Mouse (Mus musculus): Measurements from ENCODE around the gene Iqsec1. TPM values are rescaled to one million over a fixed set of nuclear protein-coding genes. Genes with fewer than 3 reads are reported as not detected.
"Not testable (repeated sequence)": the region's sequence is repeated elsewhere in the genome, so short reads cannot be mapped to it uniquely, and the experiment has no call there.

The Iqsec1 gene
- polyA plus RNA-seq, 1 experiment from 2014 or later = 16.9 TPM

DNA sequence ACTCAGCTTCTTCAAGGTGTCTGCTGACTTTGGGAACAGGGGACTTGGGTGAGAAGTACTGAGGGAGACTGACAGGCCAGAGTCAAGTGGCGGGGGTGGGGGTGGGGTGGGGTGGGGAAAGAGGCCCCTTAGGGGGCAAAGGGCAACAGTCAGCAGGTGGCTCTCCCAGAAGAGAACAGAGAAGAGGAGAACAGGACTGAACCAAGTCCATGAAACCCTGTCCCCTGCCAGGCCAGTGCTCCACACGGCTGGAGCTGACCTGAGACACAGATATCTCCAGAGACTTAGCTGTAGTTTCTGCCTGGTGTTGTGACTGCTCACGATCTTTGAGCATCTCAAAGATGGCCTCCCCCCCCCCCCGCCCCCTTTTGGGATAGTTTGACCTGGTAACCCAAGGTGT, 339.2 kb downstream of the Iqsec1 start:
- Histone ChIP-seq H3K9me3 (no peaks in the 10 kb centered on the region), H3K27ac (no peak overlapping the region), H3K4me1 (replicated peaks) (peaks cover 10% of the 10 kb centered on the region), H3K9ac (replicated peaks) (no peak overlapping the region), H3K27me3 (no peaks in the 10 kb centered on the region), H3K36me3 (no peaks in the 10 kb centered on the region), H3K4me2 (replicated peaks) (no peak overlapping the region), H3K4me3 (replicated peaks) (no peak overlapping the region)
- 77% methylated on average over 4 of the region's 4 CpGs for WGBS
- ATAC-seq = no peak

DNA sequence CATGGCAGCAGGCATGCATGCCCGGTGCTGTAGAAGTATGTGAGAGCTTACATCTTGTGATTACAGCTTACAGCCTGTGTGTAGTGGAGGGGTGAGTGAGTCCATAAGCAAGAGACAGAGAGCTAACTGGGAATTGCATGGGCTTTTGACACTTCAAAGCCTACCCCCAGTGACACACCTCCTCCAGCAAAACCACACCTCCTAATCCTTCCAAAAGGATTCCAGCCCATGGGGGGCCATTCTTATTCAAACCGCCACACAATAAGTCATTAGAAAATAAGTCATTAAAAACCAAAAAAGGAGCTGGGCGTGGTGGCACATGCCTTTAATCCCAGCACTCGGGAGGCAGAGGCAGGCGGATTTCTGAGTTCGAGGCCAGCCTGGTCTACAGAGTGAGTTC, 340.1 kb downstream of the Iqsec1 start:
- Histone ChIP-seq H3K4me3 (replicated peaks) (no peak overlapping the region), H3K27me3 (no peaks in the 10 kb centered on the region), H3K4me1 (replicated peaks) (peaks cover 10% of the 10 kb centered on the region), H3K9me3 (no peaks in the 10 kb centered on the region), H3K36me3 (no peaks in the 10 kb centered on the region), H3K4me2 (replicated peaks) (no peak overlapping the region), H3K9ac (replicated peaks) (no peak overlapping the region), H3K27ac (no peak overlapping the region)
- ATAC-seq = no peak
- 90% methylated on average over 6 of the region's 6 CpGs for WGBS

DNA sequence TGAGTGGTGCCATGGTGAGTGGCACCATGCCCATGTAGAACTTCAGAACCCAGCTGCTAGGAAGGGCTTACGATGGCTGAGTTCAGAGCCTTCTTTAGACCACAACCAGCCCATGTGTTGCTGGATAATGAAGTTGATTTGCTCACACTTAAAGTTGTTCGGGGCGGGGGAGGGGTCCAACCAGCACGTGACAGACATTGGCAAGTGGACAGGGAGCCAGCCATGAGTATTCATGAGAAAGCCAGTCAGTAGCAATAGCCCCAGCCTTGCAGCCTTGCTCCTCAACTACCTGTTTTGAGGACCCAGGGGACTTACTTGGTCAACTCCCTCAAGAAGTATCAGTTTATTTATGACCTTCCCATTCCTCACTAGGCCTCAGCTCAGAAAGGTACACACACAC, 343.5 kb downstream of the Iqsec1 start:
- Histone ChIP-seq H3K4me1 (replicated peaks) (peaks cover 10% of the 10 kb centered on the region), H3K27ac (no peak overlapping the region), H3K4me2 (replicated peaks) (no peak overlapping the region), H3K4me3 (replicated peaks) (no peak overlapping the region), H3K36me3 (no peaks in the 10 kb centered on the region), H3K9ac (replicated peaks) (no peak overlapping the region), H3K27me3 (no peaks in the 10 kb centered on the region), H3K9me3 (no peaks in the 10 kb centered on the region)
- no peak for ATAC-seq
- WGBS = 70% methylated on average over 4 of the region's 4 CpGs

DNA sequence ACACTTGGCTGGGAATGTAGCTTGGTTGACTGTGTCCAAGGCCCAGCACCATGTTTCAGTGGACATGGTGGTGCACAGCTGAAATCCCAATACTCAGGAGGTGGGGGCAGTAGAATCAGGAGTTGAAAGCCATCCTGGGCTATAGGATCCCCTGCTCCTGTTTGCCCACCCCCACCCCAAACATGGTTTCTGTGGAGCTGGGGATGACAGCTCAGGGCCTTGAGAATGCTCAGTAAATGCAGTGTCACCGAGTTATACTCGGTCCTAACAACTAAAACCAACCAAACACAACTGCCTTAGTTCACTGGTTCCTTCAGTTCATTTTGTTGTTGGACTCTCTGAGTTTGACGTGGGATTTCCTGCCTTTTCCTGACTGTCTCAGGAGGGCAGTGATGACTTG, 345.4 kb downstream of the Iqsec1 start:
- H3K27me3 ChIP-seq = no peaks in the 10 kb centered on the region
- no peaks in the 10 kb centered on the region for H3K36me3 ChIP-seq
- no peak overlapping the region for H3K9ac ChIP-seq (replicated peaks)
- H3K4me2 ChIP-seq (replicated peaks) = no peak overlapping the region
- no peak overlapping the region for H3K27ac ChIP-seq
- WGBS = 88% methylated on average over 3 of the region's 3 CpGs
- no peaks in the 10 kb centered on the region for H3K9me3 ChIP-seq
- peaks cover 10% of the 10 kb centered on the region for H3K4me1 ChIP-seq (replicated peaks)
- no peak overlapping the region for H3K4me3 ChIP-seq (replicated peaks)
- no peak for ATAC-seq

DNA sequence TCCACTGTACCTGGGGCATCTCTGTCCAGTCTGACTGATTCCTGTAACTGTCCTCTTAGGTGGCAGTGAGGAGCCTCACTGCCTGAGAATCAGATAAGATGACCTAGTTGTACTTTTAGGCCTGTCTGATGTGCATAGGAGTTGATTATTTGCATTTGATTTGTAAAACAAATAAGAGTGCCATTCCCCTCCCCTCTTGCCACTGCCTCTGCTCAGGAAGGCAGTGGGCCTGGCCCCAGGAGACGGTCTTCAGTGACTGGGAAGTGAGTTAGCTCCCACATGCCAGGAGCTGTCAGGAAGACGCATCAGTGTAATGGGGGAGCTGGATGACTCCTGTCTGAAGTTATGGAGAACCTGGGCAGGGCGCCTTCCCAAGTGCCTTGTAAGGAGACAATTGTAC, 352.9 kb downstream of the Iqsec1 start:
- Histone ChIP-seq H3K27me3 (no peaks in the 10 kb centered on the region), H3K9ac (replicated peaks) (no peak overlapping the region), H3K4me1 (replicated peaks) (0 out of 2 replicates have a peak, but pooled peaks cover 3% of the 10 kb centered on the region), H3K4me2 (replicated peaks) (no peak overlapping the region), H3K9me3 (no peaks in the 10 kb centered on the region), H3K27ac (no peak overlapping the region), H3K36me3 (no peaks in the 10 kb centered on the region), H3K4me3 (replicated peaks) (no peak overlapping the region)
- no peak for ATAC-seq
- WGBS = 66% methylated on average over 3 of the region's 3 CpGs

DNA sequence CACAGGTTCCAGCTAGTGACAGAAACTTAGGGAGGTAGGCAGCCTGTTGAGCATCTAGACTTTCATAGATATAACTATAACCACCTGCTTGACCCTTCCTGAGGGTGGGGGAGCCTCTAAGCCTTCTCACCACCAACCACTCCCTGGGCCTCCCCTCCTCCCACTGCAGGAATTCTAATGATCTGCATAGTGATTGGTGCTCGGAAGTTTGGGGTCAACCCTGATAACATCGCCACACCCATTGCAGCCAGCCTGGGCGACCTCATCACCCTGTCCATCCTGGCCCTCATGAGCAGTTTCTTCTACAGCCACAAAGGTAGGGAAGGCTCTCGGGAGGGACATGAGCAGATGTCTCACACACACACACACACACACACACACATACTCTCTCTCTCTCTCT, 353.4 kb downstream of the Iqsec1 start:
- Histone ChIP-seq H3K4me3 (replicated peaks) (no peak overlapping the region), H3K27me3 (no peaks in the 10 kb centered on the region), H3K4me1 (replicated peaks) (0 out of 2 replicates have a peak, but pooled peaks cover 3% of the 10 kb centered on the region), H3K9me3 (no peaks in the 10 kb centered on the region), H3K4me2 (replicated peaks) (no peak overlapping the region), H3K9ac (replicated peaks) (no peak overlapping the region), H3K36me3 (no peaks in the 10 kb centered on the region), H3K27ac (no peak overlapping the region)
- 51% methylated on average over 4 of the region's 4 CpGs for WGBS
- ATAC-seq = no peak

DNA sequence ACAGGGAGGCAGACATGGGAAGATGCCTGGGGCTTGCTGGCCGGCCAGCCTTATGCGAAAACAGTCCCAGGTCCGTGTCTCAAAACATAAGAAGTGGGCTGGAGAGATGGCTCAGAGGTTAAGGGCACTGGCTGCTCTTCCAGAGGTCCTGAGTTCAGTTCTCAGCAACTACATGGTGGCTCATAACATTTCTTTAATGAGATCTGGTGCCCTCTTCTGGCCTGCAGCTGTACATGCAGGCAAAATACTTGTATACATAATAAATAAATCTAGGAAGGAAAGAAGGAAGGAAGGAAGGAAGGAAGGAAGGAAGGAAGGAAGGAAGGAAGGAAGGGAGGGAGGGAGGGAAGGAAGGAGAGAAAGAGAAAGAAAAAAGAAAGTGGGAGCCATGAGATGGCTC, 356.0 kb downstream of the Iqsec1 start:
- H3K27ac ChIP-seq; H3K36me3 ChIP-seq; H3K9me3 ChIP-seq; H3K9ac ChIP-seq (replicated peaks); H3K4me2 ChIP-seq (replicated peaks); H3K4me3 ChIP-seq (replicated peaks); H3K4me1 ChIP-seq (replicated peaks); ATAC-seq; H3K27me3 ChIP-seq: not testable (repeated sequence)
- 69% methylated on average over 3 of the region's 3 CpGs for WGBS

DNA sequence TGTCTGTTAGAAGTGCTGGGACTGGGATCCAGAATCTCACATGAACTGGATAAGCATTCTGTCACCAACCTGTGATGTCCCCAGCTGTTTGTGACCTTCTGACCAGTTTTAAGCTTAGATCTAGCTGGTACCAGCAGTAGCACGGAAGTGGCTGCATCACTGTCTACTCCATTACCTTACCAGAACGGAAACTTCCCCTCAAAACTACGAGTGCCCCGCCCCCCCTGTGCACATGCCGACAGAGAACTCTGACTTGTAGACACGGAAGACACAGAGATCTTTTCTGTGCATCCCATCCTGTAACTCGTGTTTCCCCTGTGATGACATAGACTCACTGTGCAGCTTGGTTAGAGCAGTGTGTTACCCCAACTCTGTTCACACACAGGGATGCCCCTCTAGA, 358.1 kb downstream of the Iqsec1 start:
- Histone ChIP-seq H3K4me3 (replicated peaks) (no peak overlapping the region), H3K36me3 (no peaks in the 10 kb centered on the region), H3K9me3 (no peaks in the 10 kb centered on the region), H3K27ac (no peak overlapping the region), H3K27me3 (no peaks in the 10 kb centered on the region), H3K4me2 (replicated peaks) (no peak overlapping the region), H3K9ac (replicated peaks) (no peak overlapping the region), H3K4me1 (replicated peaks) (no peaks in the 10 kb centered on the region)
- ATAC-seq = no peak
- 95% methylated on average over 7 of the region's 7 CpGs for WGBS

DNA sequence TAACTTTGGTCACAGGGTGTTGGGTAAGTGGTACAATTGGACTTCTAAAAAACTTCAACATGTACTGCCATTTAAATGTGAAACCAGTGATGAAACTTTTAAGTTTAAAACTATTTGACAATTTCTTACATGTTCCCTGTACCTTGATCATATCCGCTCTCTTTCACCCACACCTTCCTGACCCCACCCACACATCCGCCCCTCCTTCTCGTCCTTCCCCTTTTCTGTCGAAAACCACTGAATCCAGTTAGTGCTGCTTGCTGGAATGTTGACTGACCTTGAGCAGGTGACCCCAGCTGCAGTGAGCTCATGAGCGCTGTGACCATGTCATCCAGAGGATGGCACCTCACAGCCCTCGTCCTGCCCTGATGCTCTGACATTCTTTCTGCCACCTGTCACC, 359.0 kb downstream of the Iqsec1 start:
- Histone ChIP-seq H3K9ac (replicated peaks) (no peak overlapping the region), H3K4me3 (replicated peaks) (no peak overlapping the region), H3K36me3 (no peaks in the 10 kb centered on the region), H3K4me2 (replicated peaks) (no peak overlapping the region), H3K27me3 (no peaks in the 10 kb centered on the region), H3K9me3 (no peaks in the 10 kb centered on the region), H3K4me1 (replicated peaks) (no peaks in the 10 kb centered on the region), H3K27ac (no peak overlapping the region)
- WGBS = 87% methylated on average over 6 of the region's 6 CpGs
- no peak for ATAC-seq

DNA sequence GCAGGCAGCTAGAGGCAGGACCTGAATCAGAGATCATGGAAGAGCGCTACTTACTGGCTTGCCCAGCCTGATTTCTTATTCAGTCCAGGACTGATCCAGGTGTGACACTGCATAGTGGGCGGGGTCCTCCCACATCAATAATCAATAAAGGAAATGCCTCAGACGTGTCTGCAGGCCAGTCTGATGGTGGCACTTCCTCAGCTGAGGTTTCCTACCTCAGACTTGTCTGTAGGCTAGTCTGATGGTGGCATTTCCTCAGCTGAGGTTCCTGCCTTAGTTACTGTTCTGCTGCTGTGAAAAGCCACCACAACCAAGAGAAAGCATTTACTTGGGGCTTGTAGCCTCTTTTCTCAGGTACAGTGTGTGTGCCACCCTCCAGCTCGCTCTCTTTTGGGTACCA, 360.9 kb downstream of the Iqsec1 start:
- no peaks in the 10 kb centered on the region for H3K27me3 ChIP-seq
- H3K36me3 ChIP-seq = no peaks in the 10 kb centered on the region
- H3K4me1 ChIP-seq (replicated peaks) = 0 out of 2 replicates have a peak, but pooled peaks cover 6% of the 10 kb centered on the region
- no peak overlapping the region for H3K27ac ChIP-seq
- H3K4me3 ChIP-seq (replicated peaks) = no peak overlapping the region
- no peak overlapping the region for H3K9ac ChIP-seq (replicated peaks)
- no peaks in the 10 kb centered on the region for H3K9me3 ChIP-seq
- WGBS = 88% methylated on average over 4 of the region's 4 CpGs
- ATAC-seq = no peak
- no peak overlapping the region for H3K4me2 ChIP-seq (replicated peaks)

DNA sequence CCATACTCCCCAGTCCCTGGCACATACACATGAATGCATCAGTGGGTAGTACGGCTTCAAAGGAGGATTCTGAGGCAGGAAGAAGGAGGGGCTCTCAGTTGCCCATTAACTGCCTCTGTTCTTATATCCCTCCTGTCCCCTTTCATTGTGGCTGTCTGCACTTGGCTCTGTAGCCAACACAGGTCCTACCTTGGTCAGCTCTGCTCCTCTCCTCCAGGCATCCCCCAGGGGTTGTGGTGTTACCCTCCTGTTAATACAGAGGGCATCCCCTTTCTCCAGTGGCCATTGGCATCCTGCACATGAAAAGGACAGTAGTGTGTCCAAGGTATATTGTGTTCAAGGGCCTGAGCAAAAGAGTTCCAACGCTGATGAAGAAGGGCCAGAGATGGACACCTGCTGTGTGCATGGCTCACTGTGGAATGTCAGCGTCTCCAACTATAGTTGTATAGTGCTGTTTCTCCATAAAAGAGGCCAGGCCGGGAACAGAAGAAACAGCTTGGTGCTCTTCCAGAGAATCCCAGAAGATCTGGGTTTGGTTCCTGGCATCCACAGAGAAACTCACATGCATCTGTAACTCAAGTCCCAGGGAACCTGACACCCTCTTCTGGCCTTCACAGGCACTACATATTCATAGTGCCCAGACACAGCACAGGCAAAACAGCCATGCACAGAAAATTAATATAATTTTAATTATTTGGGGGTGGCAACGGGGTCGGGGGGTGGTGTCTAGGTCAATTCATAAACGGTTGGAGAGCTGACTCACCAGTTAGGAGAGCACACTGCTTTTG, 363.1 kb downstream of the Iqsec1 start:
- H3K4me1 ChIP-seq (replicated peaks) = peaks cover 12% of the 10 kb centered on the region
- no peaks in the 10 kb centered on the region for H3K36me3 ChIP-seq
- WGBS = 79% methylated on average over 7 of the region's 7 CpGs
- H3K4me2 ChIP-seq (replicated peaks) = no peak overlapping the region
- no peak overlapping the region for H3K27ac ChIP-seq
- no peak overlapping the region for H3K9ac ChIP-seq (replicated peaks)
- H3K9me3 ChIP-seq = no peaks in the 10 kb centered on the region
- ATAC-seq = no peak
- no peak overlapping the region for H3K4me3 ChIP-seq (replicated peaks)
- no peaks in the 10 kb centered on the region for H3K27me3 ChIP-seq

DNA sequence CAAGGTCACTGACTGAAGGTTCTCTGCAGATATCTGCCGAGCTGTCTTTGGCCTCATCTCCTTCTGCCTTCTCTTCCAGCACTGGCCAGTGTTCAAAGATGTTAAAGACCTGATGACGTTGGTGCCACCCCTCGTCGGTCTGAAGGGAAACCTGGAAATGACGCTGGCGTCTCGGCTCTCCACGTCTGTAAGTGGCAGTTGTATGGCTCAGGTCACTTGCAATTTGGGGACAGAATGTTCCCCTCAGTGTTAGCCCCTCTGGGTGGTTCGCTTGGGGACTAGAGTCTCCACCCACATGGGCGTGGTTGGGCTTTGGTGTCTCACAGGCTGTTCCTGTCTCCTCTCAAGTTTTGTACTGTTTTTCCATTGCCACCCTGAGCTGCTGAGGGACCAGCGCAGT, 363.8 kb downstream of the Iqsec1 start:
- H3K9me3 ChIP-seq = no peaks in the 10 kb centered on the region
- H3K27ac ChIP-seq = no peak overlapping the region
- no peak overlapping the region for H3K4me2 ChIP-seq (replicated peaks)
- H3K9ac ChIP-seq (replicated peaks) = no peak overlapping the region
- no peak overlapping the region for H3K4me3 ChIP-seq (replicated peaks)
- H3K4me1 ChIP-seq (replicated peaks) = peaks cover 12% of the 10 kb centered on the region
- H3K27me3 ChIP-seq = no peaks in the 10 kb centered on the region
- ATAC-seq = no peak
- no peaks in the 10 kb centered on the region for H3K36me3 ChIP-seq
- WGBS = 80% methylated on average over 11 of the region's 11 CpGs

DNA sequence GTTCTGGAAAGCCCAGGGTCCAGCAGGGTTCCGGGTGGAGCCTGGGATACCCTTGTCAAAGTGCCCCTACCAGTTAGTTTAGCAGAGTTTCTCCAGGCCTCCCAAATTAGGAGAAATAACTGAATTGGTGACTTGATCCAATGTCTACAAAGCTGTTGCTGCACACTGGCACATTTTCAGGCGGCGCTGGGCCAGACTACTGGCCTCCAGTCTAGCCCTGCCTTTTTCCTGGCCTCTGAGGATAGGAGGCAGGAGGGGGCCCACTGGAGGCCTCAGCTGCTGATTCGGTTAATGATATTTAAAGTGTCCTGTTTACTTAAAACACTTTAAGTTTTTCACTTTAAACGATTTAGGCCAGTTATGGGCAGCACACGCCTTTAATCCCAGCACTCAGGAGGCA, 364.3 kb downstream of the Iqsec1 start:
- no peaks in the 10 kb centered on the region for H3K9me3 ChIP-seq
- ATAC-seq = no peak
- no peaks in the 10 kb centered on the region for H3K27me3 ChIP-seq
- no peak overlapping the region for H3K4me2 ChIP-seq (replicated peaks)
- H3K4me1 ChIP-seq (replicated peaks) = peaks cover 12% of the 10 kb centered on the region
- no peak overlapping the region for H3K27ac ChIP-seq
- H3K9ac ChIP-seq (replicated peaks) = no peak overlapping the region
- WGBS = 88% methylated on average over 6 of the region's 6 CpGs
- H3K4me3 ChIP-seq (replicated peaks) = no peak overlapping the region
- H3K36me3 ChIP-seq = no peaks in the 10 kb centered on the region

Data from midbrain, embryonic 13.5 days (tissue).